Mouse (Mus musculus) E14TG2a.4 (cell line): ENCODE results near the gene Gng3.

ENCODE experiments used
- CTCF ChIP-seq: conservative IDR thresholded peaks from 2 replicates; pipeline ENCODE4 v1.5.1; 2014; ENCODE audit warnings: low read length
- NANOG ChIP-seq: IDR thresholded peaks from 2 replicates; pipeline ENCODE4 v1.6.1; 2014; ENCODE audit warnings: borderline replicate concordance, low read length, mixed read lengths
- POU5F1 ChIP-seq: IDR thresholded peaks from 2 replicates; pipeline ENCODE4 v1.6.1; 2014; ENCODE audit warnings: low read length, borderline replicate concordance

GRCm38 (mm10) chr19:8848356-8848755 lies 9.4 kb upstream of the Gng3 start:
- TF ChIP-seq CTCF (no peak), NANOG (no peak), POU5F1 (no peak)
